Mouse (Mus musculus): Measurements from ENCODE around the gene Amy2a3. TPM values are rescaled to one million over a fixed set of nuclear protein-coding genes. Genes with fewer than 3 reads are reported as not detected.
"Not testable (repeated sequence)": the region's sequence is repeated elsewhere in the genome, so short reads cannot be mapped to it uniquely, and the experiment has no call there.

Gene Amy2a3
- polyA plus RNA-seq (2012; rRNA removed): not detected in 2 replicates

GRCm38 (mm10) chr3:113323952-113324351 lies at the start of gene Amy2a3:
Gene Amy2a3 (minus strand): TSS chr3:113324052.
- not testable (repeated sequence) for H3K27ac ChIP-seq (ENCODE audit: insufficient read depth, low read depth, low read length); H3K4me1 ChIP-seq (ENCODE audit: control insufficient read depth, insufficient read depth, low read length); H3K27me3 ChIP-seq (replicated peaks; ENCODE audit: control insufficient read depth, insufficient read depth, low read length); H3K36me3 ChIP-seq (ENCODE audit: control insufficient read depth, insufficient read depth, low read length); DNase-seq; H3K4me3 ChIP-seq (ENCODE audit: insufficient read depth, low read depth, low read length)
- WGBS: no CpG with 5 or more reads among the region's 4 CpGs

- WGBS: no CpG with 5 or more reads among the region's 4 CpGs
- H3K36me3 ChIP-seq (ENCODE audit: control insufficient read depth, insufficient read depth, low read length); H3K4me3 ChIP-seq (ENCODE audit: insufficient read depth, low read depth, low read length); DNase-seq; H3K27me3 ChIP-seq (replicated peaks; ENCODE audit: control insufficient read depth, insufficient read depth, low read length); H3K4me1 ChIP-seq (ENCODE audit: control insufficient read depth, insufficient read depth, low read length); H3K27ac ChIP-seq (ENCODE audit: insufficient read depth, low read depth, low read length): not testable (repeated sequence)
Observed at GRCm38 (mm10) chr3:113356558-113356957, 32.7 kb upstream of the Amy2a3 start, which contains the start of gene Amy2a2. Gene Amy2a2 (minus strand): TSS chr3:113356658.

GRCm38 (mm10) chr3:113345484-113345883 lies 21.6 kb upstream of the Amy2a3 start:
- not testable (repeated sequence) for H3K4me1 ChIP-seq (ENCODE audit: control insufficient read depth, insufficient read depth, low read length); DNase-seq; H3K27ac ChIP-seq (ENCODE audit: insufficient read depth, low read depth, low read length); H3K27me3 ChIP-seq (replicated peaks; ENCODE audit: control insufficient read depth, insufficient read depth, low read length); H3K36me3 ChIP-seq (ENCODE audit: control insufficient read depth, insufficient read depth, low read length); H3K4me3 ChIP-seq (ENCODE audit: insufficient read depth, low read depth, low read length)

- not testable (repeated sequence) for DNase-seq; H3K4me3 ChIP-seq (ENCODE audit: insufficient read depth, low read depth, low read length); H3K36me3 ChIP-seq (ENCODE audit: control insufficient read depth, insufficient read depth, low read length); H3K27ac ChIP-seq (ENCODE audit: insufficient read depth, low read depth, low read length); H3K4me1 ChIP-seq (ENCODE audit: control insufficient read depth, insufficient read depth, low read length); H3K27me3 ChIP-seq (replicated peaks; ENCODE audit: control insufficient read depth, insufficient read depth, low read length)
- WGBS: no CpG with 5 or more reads among the region's 3 CpGs
Observed at GRCm38 (mm10) chr3:113312937-113313336, 10.9 kb downstream of the Amy2a3 start.

- H3K4me1 ChIP-seq (ENCODE audit: control insufficient read depth, insufficient read depth, low read length); H3K4me3 ChIP-seq (ENCODE audit: insufficient read depth, low read depth, low read length); H3K36me3 ChIP-seq (ENCODE audit: control insufficient read depth, insufficient read depth, low read length); H3K27ac ChIP-seq (ENCODE audit: insufficient read depth, low read depth, low read length); DNase-seq; H3K27me3 ChIP-seq (replicated peaks; ENCODE audit: control insufficient read depth, insufficient read depth, low read length): not testable (repeated sequence)
- no CpG with 5 or more reads among the region's 4 CpGs for WGBS
Observed at GRCm38 (mm10) chr3:113291349-113291748, 32.5 kb downstream of the Amy2a3 start, which contains the start of gene Amy2a4. Gene Amy2a4 (minus strand): TSS chr3:113291449.

GRCm38 (mm10) chr3:113280285-113280684 lies 43.6 kb downstream of the Amy2a3 start:
- H3K27me3 ChIP-seq (replicated peaks; ENCODE audit: control insufficient read depth, insufficient read depth, low read length); H3K4me1 ChIP-seq (ENCODE audit: control insufficient read depth, insufficient read depth, low read length); DNase-seq; H3K4me3 ChIP-seq (ENCODE audit: insufficient read depth, low read depth, low read length); H3K36me3 ChIP-seq (ENCODE audit: control insufficient read depth, insufficient read depth, low read length); H3K27ac ChIP-seq (ENCODE audit: insufficient read depth, low read depth, low read length): not testable (repeated sequence)

- H3K27ac ChIP-seq (ENCODE audit: insufficient read depth, low read depth, low read length); H3K27me3 ChIP-seq (replicated peaks; ENCODE audit: control insufficient read depth, insufficient read depth, low read length); DNase-seq; H3K4me1 ChIP-seq (ENCODE audit: control insufficient read depth, insufficient read depth, low read length); H3K36me3 ChIP-seq (ENCODE audit: control insufficient read depth, insufficient read depth, low read length); H3K4me3 ChIP-seq (ENCODE audit: insufficient read depth, low read depth, low read length): not testable (repeated sequence)
Observed at GRCm38 (mm10) chr3:113279586-113279985, 44.3 kb downstream of the Amy2a3 start.

Other genes starting within 250 kb of the Amy2a3 start
- gene Amy2a5, start 65.2 kb downstream of the Amy2a3 start, polyA plus RNA-seq (2012; rRNA removed): not detected in 2 replicates
- not detected in 2 replicates for gene Amy2a4, start 32.6 kb downstream of the Amy2a3 start, polyA plus RNA-seq (2012; rRNA removed)
- gene Amy2a2, start 32.6 kb upstream of the Amy2a3 start, polyA plus RNA-seq (2012; rRNA removed): not detected in 2 replicates
- not detected in 2 replicates for gene Amy2a1, start 208.4 kb upstream of the Amy2a3 start, polyA plus RNA-seq (2012; rRNA removed)

Measured in kidney, adult 2 months (tissue).